Mouse (Mus musculus): ENCODE results near the gene Gm36176. TPM values are rescaled to one million over a fixed set of nuclear protein-coding genes. Genes with fewer than 3 reads are reported as not detected.
"Not testable (repeated sequence)": the region's sequence is repeated elsewhere in the genome, so short reads cannot be mapped to it uniquely, and the experiment has no call there.

Gm36176 gene
- not detected in 2 replicates for polyA plus RNA-seq (2016; fragmentation: Nextera tagmentation; extraction: Ambion mirVana)

DNA sequence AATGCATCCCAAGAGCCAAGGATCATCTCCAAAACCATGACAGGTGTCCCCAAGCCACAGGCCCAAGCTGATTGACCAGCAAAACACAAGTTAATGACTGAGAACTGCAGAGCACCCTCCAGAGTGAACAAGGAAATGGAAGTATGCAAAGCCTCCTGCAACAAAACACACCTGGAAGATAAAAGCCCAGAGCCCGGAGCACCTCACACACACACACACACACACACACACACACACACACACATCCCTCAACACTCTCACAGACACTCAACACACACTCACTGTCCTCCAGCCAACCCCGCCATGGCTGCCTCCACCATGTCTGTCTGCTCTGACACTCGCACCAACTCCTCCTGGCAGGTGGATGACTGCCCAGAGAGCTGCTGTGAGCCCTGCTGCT lies at the start of gene Gm36176:
Gm36176 (plus strand) TSS at position 301 of the 400 bp plus-strand sequence.
- WGBS, result 68% methylated on average over 3 of the region's 3 CpGs
- no peaks in the 10 kb centered on the region for H3K36me3 ChIP-seq
- peaks cover 23% of the 10 kb centered on the region for H3K9me3 ChIP-seq
- no peaks in the 10 kb centered on the region for H3K27me3 ChIP-seq (ENCODE audit: insufficient read depth, poor library complexity, severe bottlenecking)
- H3K27ac ChIP-seq, result no peak within 1 kb of the TSS
- H3K4me3 ChIP-seq, result no peak within 1 kb of the TSS
- 0 out of 2 replicates have a peak, but pooled peaks cover 7% of the 10 kb centered on the region for H3K4me1 ChIP-seq (replicated peaks)
- no peak for DNase-seq (ENCODE audit: low spot score)

DNA sequence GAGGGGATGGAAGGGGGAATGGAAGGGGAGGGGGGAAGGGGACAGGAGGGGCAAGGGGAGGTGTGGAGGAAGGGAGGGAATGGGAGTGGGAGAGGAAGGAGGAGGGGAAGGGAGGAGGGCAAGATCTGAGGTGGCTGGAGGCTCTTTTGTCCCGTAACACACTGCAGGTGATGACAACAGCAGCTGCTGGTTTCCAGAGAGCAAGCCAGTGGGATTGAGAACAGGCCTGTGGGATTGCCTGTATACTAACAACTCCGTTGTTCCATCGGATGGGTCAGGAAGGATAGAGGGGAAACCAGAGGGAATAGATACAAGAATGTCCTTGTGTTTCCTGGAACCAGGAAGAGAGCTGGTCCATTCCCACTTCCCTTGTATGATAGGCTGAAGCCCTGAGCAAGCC lies 48.9 kb upstream of the Gm36176 start:
- Histone ChIP-seq H3K27ac (peak overlapping the region; percentile 74), H3K4me1 (replicated peaks) (peaks cover 37% of the 10 kb centered on the region), H3K4me3 (no peak overlapping the region), H3K27me3 (ENCODE audit: insufficient read depth, poor library complexity, severe bottlenecking) (no peaks in the 10 kb centered on the region), H3K36me3 (no peaks in the 10 kb centered on the region), H3K9me3 (no peaks in the 10 kb centered on the region)
- DNase-seq (ENCODE audit: low spot score), result no peak
- 15% methylated on average over 3 of the region's 3 CpGs for WGBS

DNA sequence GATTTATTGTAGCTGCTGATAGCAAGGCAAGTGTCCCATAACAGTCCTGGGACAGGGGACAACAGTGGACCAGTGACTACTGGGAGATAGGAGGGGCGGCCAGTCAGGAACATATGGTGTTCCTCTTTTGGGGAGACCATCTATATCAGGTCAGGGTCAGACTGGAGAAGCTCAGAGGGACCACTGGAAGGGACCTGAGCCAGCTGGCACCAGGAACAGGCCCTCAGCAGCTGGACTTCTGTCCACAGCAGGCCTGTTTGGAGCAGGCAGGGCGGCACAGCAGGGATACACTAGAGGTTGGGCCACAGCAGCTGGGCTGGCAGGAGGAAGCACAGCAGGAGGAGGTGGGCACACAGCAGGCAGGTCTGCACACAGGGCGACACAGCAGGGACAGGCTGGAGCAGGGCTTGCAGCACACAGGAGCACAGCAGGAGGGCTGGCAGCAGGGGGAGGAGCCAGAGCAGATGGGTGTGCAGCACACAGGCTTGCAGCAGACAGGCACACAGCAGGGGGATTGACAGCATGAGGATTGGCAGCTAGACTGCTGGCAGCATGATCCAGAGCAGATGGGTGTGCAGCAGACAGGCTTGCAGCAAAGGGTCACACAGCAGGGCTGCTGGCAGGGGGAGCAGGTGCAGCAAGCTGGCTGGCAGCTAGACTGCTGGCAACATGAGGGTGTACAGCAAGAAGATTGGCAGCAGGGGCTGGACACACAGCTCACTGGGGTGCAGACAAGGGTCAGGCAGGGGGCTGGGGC lies 48.3 kb upstream of the Gm36176 start:
- H3K27me3 ChIP-seq (ENCODE audit: insufficient read depth, poor library complexity, severe bottlenecking); H3K4me3 ChIP-seq; H3K9me3 ChIP-seq; H3K36me3 ChIP-seq; DNase-seq (ENCODE audit: low spot score): not testable (repeated sequence)
- H3K27ac ChIP-seq, result peak overlapping the region; percentile 74
- H3K4me1 ChIP-seq (replicated peaks), result peaks cover 35% of the 10 kb centered on the region
- 39% methylated on average over 3 of the region's 3 CpGs for WGBS

DNA sequence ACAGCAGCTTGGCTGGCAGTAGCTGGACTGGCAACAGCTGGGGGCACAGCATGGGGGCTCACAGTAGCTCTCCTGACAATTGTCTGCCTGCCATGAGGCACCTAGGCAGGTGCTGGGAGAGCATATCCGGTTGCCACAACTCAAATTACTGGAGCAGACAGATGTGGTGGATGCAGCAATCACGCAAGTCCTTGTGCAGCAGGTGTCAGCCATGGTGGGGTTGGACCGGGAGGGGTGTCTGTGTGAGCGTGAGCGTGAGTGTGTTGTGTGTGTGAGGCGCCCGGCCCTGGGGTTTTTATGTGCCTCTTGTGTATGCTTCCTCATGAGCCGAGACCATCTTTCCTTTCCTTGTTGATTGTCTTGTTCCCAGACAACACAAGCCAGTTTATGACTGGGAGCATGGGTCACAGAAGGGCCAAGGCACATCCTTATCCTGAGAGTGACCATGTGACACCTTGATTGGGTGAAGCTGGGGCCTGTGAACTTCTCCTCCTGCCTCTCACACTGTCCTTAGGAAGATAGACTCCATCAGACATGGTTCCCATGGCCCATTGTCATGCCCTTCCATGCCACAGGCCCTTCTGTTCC lies 47.6 kb upstream of the Gm36176 start, which contains the start of gene Gm19668:
Gm19668 (minus strand) TSS at position 213 of the 588 bp plus-strand sequence.
- Histone ChIP-seq H3K9me3 (no peaks in the 10 kb centered on the region), H3K27ac (peak within 1 kb of the TSS; percentile 74), H3K4me1 (replicated peaks) (peaks cover 29% of the 10 kb centered on the region), H3K4me3 (no peak within 1 kb of the TSS), H3K36me3 (no peaks in the 10 kb centered on the region), H3K27me3 (ENCODE audit: insufficient read depth, poor library complexity, severe bottlenecking) (no peaks in the 10 kb centered on the region)
- 54% methylated on average over 8 of the region's 8 CpGs for WGBS
- no peak for DNase-seq (ENCODE audit: low spot score)

DNA sequence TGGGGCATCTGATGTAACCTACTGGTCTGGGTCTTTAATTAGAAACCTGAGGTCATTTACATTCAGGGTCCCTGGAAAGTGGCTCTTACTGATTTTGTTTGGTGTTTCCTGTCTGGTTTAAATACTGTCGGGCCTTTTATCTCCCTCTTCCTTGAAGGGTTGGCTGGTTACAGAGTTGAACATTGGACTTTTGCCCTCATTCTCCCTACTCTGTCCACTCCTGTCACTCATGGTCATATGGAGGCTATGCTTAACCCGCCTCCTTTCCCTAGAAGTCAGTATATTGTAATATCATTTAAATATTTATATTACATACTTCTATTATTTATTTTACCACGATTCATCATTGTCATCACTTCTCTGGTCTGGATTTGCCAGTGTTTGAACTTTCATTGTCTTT lies 42.5 kb upstream of the Gm36176 start:
- Histone ChIP-seq H3K27ac (no peak overlapping the region), H3K4me1 (replicated peaks) (peaks cover 3% of the 10 kb centered on the region), H3K27me3 (ENCODE audit: insufficient read depth, poor library complexity, severe bottlenecking) (no peaks in the 10 kb centered on the region), H3K9me3 (peaks cover 6% of the 10 kb centered on the region; the same call in 1 of the 2 replicates), H3K36me3 (no peaks in the 10 kb centered on the region), H3K4me3 (no peak overlapping the region)
- no peak for DNase-seq (ENCODE audit: low spot score)
- 82% methylated on average over 3 of the region's 3 CpGs for WGBS

DNA sequence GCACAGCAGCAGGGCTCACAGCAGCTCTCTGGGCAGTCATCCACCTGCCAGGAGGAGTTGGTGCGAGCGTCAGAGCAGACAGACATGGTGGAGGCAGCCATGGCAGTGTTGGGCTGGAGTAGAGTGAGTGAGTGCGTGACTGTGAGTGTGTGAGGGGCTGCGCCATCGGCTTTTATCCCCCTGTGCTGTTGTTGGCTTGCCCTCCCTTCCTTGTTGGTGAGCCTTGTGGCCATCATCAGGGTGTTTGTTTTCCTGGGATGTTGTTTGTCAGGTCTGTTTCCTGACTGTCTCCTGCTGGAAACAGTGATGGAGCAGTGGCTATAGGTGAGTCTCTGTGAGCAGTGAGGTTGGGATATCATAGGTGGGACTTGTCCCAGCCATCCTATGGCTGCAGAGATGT lies 34.9 kb upstream of the Gm36176 start, which contains the start of gene Gm9507:
Gm9507 (minus strand) TSS at position 101 of the 400 bp plus-strand sequence.
- WGBS, result 72% methylated on average over 5 of the region's 5 CpGs
- H3K27me3 ChIP-seq (ENCODE audit: insufficient read depth, poor library complexity, severe bottlenecking), result no peaks in the 10 kb centered on the region
- H3K4me3 ChIP-seq, result no peak within 1 kb of the TSS
- H3K9me3 ChIP-seq, result peaks cover 9% of the 10 kb centered on the region
- no peak for DNase-seq (ENCODE audit: low spot score)
- no peak within 1 kb of the TSS for H3K27ac ChIP-seq
- H3K4me1 ChIP-seq (replicated peaks), result peaks cover 7% of the 10 kb centered on the region; the same call in 1 of the 2 replicates
- no peaks in the 10 kb centered on the region for H3K36me3 ChIP-seq

DNA sequence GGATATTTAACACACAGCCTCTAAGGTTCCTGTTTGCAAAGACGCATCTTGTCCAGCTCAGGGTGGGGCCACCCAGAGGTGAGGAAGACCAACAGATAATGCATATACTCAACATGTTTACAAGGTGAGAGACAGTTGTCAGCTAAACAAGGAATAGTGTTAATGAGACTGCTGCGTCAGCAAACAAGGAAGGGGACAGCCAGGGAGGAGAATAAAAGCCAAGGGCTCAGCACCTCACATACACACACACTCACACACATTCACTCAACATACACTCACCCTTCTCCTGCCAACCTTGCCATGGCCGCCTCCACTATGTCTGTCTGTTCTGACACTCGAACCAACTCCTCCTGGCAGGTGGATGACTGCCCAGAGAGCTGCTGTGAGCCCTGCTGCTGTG lies 32.2 kb upstream of the Gm36176 start, which contains the start of gene Gm2696:
Gm2696 (plus strand) TSS at position 301 of the 400 bp plus-strand sequence.
- H3K36me3 ChIP-seq, result no peaks in the 10 kb centered on the region
- 0 out of 2 replicates have a peak within 1 kb of the TSS, but pooled peaks have one; percentile 35 for H3K27ac ChIP-seq
- H3K9me3 ChIP-seq, result peaks cover 3% of the 10 kb centered on the region; the same call in 1 of the 2 replicates
- 57% methylated on average over 4 of the region's 4 CpGs for WGBS
- peaks cover 7% of the 10 kb centered on the region; the same call in 1 of the 2 replicates for H3K4me1 ChIP-seq (replicated peaks)
- no peak for DNase-seq (ENCODE audit: low spot score)
- H3K4me3 ChIP-seq, result no peak within 1 kb of the TSS
- H3K27me3 ChIP-seq (ENCODE audit: insufficient read depth, poor library complexity, severe bottlenecking), result no peaks in the 10 kb centered on the region

DNA sequence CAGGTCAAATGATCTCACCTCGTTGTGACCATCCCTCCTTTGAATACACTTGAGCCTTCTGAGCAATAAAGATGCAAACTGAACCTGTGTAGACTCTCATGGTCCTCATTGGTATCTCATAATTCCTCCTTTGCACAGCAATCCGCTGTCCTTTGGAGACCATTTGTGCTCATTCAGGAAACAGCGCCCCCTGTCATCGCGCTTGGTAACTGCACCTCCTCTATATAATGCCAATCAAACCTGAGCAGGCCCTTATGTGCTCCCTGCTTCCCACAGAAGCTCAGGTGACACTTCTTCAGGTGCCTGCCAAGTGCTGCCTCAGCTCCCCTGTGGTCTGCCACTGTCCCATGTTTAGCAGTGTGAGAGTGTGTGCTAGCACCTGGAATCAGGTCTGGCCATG lies 31.1 kb upstream of the Gm36176 start:
- Histone ChIP-seq H3K4me3 (no peak overlapping the region), H3K27me3 (ENCODE audit: insufficient read depth, poor library complexity, severe bottlenecking) (no peaks in the 10 kb centered on the region), H3K36me3 (no peaks in the 10 kb centered on the region), H3K9me3 (no peaks in the 10 kb centered on the region), H3K4me1 (replicated peaks) (peaks cover 7% of the 10 kb centered on the region; the same call in 1 of the 2 replicates), H3K27ac (0 out of 2 replicates have a peak overlapping the region, but pooled peaks have one; percentile 35)
- peak; percentile 33 for DNase-seq (ENCODE audit: low spot score)
- WGBS, result 31% methylated on average over 5 of the region's 5 CpGs

DNA sequence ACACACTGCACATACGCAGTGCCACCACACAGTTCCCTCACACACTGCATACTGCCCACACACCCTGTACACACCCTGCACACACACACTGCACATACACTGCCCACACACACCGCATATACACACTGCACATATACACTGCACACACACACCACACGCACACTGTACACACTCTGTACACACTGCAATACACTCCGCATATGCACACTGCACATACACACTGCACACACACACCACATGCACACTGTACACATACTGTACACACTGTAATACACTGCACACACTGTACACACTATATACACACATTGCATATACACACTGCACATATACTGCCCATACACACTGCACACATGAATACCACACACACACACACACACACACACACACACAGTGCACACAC lies 28.1 kb upstream of the Gm36176 start:
- WGBS, result 93% methylated on average over 4 of the region's 4 CpGs
- Histone ChIP-seq H3K27ac (no peak overlapping the region), H3K4me1 (replicated peaks) (peaks cover 7% of the 10 kb centered on the region; the same call in 1 of the 2 replicates), H3K36me3 (no peaks in the 10 kb centered on the region), H3K9me3 (no peaks in the 10 kb centered on the region), H3K27me3 (ENCODE audit: insufficient read depth, poor library complexity, severe bottlenecking) (no peaks in the 10 kb centered on the region), H3K4me3 (no peak overlapping the region)
- no peak for DNase-seq (ENCODE audit: low spot score)

DNA sequence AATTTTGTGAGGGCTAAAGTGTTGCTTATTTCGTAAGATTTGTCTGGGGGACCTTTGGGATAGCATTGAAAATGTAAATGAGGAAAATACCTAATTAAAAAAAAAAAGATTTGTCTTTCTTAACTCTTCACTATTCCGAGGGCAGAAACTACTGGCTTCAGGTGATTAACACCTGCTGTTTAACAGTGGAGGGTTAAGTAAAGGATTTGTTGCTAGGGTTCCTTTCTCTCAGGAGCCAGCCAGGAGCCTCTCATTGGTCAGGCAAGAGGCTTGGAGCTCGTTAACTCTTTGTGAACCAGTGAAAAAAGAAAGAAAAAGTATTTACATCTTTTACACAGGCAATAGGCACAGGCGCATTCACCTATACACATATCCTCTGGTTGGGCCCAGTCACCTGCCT lies 27.4 kb upstream of the Gm36176 start:
- no peaks in the 10 kb centered on the region for H3K27me3 ChIP-seq (ENCODE audit: insufficient read depth, poor library complexity, severe bottlenecking)
- H3K9me3 ChIP-seq, result peaks cover 5% of the 10 kb centered on the region; the same call in 1 of the 2 replicates
- no peaks in the 10 kb centered on the region for H3K36me3 ChIP-seq
- 40% methylated on average over 4 of the region's 4 CpGs for WGBS
- H3K4me1 ChIP-seq (replicated peaks), result peaks cover 7% of the 10 kb centered on the region; the same call in 1 of the 2 replicates
- no peak overlapping the region for H3K27ac ChIP-seq
- H3K4me3 ChIP-seq, result no peak overlapping the region
- DNase-seq (ENCODE audit: low spot score), result no peak

DNA sequence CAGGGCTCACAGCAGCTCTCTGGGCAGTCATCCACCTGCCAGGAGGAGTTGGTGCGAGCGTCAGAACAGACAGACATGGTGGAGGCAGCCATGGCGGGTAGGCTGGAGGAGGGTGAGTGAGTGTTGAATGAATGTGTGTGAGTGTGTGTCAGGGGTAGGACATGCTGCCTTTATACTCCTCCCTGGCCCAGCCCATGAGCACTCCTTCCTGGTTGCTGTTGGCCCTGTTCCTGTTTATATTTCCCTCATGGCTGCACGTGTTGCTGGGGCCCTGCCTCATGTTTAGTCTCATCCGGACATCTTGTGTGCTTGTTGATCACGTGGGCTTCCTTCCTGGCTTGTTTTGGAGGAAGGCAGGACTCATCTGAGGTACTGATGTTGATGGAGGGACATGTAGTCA lies 19.7 kb upstream of the Gm36176 start, which contains the start of gene Krtap10-4:
Krtap10-4 (minus strand) TSS at position 145 of the 400 bp plus-strand sequence.
- Histone ChIP-seq H3K9me3 (peaks cover 5% of the 10 kb centered on the region; the same call in 1 of the 2 replicates), H3K4me1 (replicated peaks) (no peaks in the 10 kb centered on the region), H3K36me3 (no peaks in the 10 kb centered on the region), H3K4me3 (no peak within 1 kb of the TSS), H3K27me3 (ENCODE audit: insufficient read depth, poor library complexity, severe bottlenecking) (no peaks in the 10 kb centered on the region), H3K27ac (no peak within 1 kb of the TSS)
- 67% methylated on average over 6 of the region's 6 CpGs for WGBS
- no peak for DNase-seq (ENCODE audit: low spot score)

DNA sequence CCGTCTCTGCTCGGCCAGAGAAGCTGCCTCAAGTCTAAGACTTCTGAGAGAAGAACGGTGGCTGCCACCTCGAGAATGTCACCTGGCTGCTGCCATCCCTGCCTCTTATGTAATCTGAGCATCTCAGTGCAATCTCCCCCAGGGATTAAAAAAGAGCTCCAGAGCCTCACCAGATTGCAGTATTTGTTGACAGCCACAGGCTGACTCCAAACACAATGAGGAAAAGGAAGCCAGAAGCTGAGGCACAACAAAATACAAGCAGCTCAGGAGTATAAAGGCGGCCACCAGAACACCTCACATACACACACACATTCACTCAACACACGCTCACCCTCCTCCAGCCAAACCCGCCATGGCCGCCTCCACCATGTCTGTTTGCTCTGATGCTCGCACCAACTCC lies 11.0 kb upstream of the Gm36176 start, which contains the start of gene Krtap10-10:
Krtap10-10 (plus strand) TSS at position 301 of the 400 bp plus-strand sequence.
- H3K36me3 ChIP-seq, result no peaks in the 10 kb centered on the region
- 73% methylated on average over 9 of the region's 9 CpGs for WGBS
- H3K4me1 ChIP-seq (replicated peaks), result peaks cover 6% of the 10 kb centered on the region; the same call in 1 of the 2 replicates
- H3K27me3 ChIP-seq (ENCODE audit: insufficient read depth, poor library complexity, severe bottlenecking), result no peaks in the 10 kb centered on the region
- H3K9me3 ChIP-seq, result no peaks in the 10 kb centered on the region
- H3K4me3 ChIP-seq, result no peak within 1 kb of the TSS
- no peak within 1 kb of the TSS for H3K27ac ChIP-seq
- DNase-seq (ENCODE audit: low spot score), result no peak
